Mouse (Mus musculus) ovary, adult 10 weeks (tissue): ENCODE results near the gene Wdr24. TPM values are rescaled to one million over a fixed set of nuclear protein-coding genes. Genes with fewer than 3 reads are reported as not detected.

Source experiments
- polyA plus RNA-seq: library from polyadenylated mRNA; stranded (reverse); fragments of 350-450 nt; fragmentation: Illumina TruSeq; extraction: RNeasy Lipid Tissue Mini Kit (QIAGEN cat#74804); gene quantifications from one replicate; pipeline ENCODE4 v1.2.3, GENCODE M21; 2014

The Wdr24 gene
- polyA plus RNA-seq = 0.29 TPM

GRCm38 (mm10) chr17:25823452-25823851, at the start of gene Wdr24:
Gene Wdr24, plus strand, starts transcription at chr17:25823627.

GRCm38 (mm10) chr17:25785281-25785745, 38.1 kb upstream of the Wdr24 start, which contains the start of gene Haghl:
Gene Haghl, minus strand, starts transcription at chr17:25785673.

GRCm38 (mm10) chr17:25786280-25786679, 37.1 kb upstream of the Wdr24 start, which contains the start of gene Ccdc78:
Gene Ccdc78, plus strand, starts transcription at chr17:25786580.

GRCm38 (mm10) chr17:25792615-25793014, 30.8 kb upstream of the Wdr24 start, which contains the start of gene Fam173a:
Gene Fam173a, minus strand, starts transcription at chr17:25792901.

GRCm38 (mm10) chr17:25795609-25796092, 27.8 kb upstream of the Wdr24 start, which contains the start of gene AC134908.4:
Gene AC134908.4, minus strand, starts transcription at chr17:25795659.

GRCm38 (mm10) chr17:25796951-25797369, 26.5 kb upstream of the Wdr24 start, which contains the start of gene Metrn:
Gene Metrn, minus strand, starts transcription at chr17:25797136.

GRCm38 (mm10) chr17:25808789-25809605, 14.4 kb upstream of the Wdr24 start, which contains the start of gene Fbxl16:
Gene Fbxl16, plus strand, starts transcription at chr17:25809085.

GRCm38 (mm10) chr17:25828712-25829557, 5.5 kb downstream of the Wdr24 start, which contains the start of gene Jmjd8:
Gene Jmjd8, plus strand, starts transcription at chr17:25828867.

GRCm38 (mm10) chr17:25833291-25833663, 9.8 kb downstream of the Wdr24 start, which contains the start of gene Stub1:
Gene Stub1, minus strand, starts transcription at chr17:25833404.

GRCm38 (mm10) chr17:25837076-25837410, 13.6 kb downstream of the Wdr24 start, which contains the start of gene Rhbdl1:
Gene Rhbdl1, minus strand, starts transcription at chr17:25837295.

GRCm38 (mm10) chr17:25841117-25841880, 17.9 kb downstream of the Wdr24 start, which contains the start of gene Gm20683:
Gene Gm20683, minus strand, starts transcription at chr17:25841763.

GRCm38 (mm10) chr17:25844396-25844901, 21.0 kb downstream of the Wdr24 start, which contains the start of gene Rhot2:
Gene Rhot2, minus strand, starts transcription at chr17:25844851.

GRCm38 (mm10) chr17:25860832-25861703, 37.6 kb downstream of the Wdr24 start, which contains the start of gene Wdr90:
Gene Wdr90, minus strand, starts transcription at chr17:25861501.

GRCm38 (mm10) chr17:25868601-25869191, 45.3 kb downstream of the Wdr24 start, which contains the start of gene Mcrip2:
Gene Mcrip2, minus strand, starts transcription at chr17:25868764.

GRCm38 (mm10) chr17:25874721-25875170, 51.3 kb downstream of the Wdr24 start, which contains the start of gene Mettl26:
Gene Mettl26, plus strand, starts transcription at chr17:25875074.

